Mouse (Mus musculus): ENCODE data around the gene Gm28308.

The Gm28308 gene

DNA sequence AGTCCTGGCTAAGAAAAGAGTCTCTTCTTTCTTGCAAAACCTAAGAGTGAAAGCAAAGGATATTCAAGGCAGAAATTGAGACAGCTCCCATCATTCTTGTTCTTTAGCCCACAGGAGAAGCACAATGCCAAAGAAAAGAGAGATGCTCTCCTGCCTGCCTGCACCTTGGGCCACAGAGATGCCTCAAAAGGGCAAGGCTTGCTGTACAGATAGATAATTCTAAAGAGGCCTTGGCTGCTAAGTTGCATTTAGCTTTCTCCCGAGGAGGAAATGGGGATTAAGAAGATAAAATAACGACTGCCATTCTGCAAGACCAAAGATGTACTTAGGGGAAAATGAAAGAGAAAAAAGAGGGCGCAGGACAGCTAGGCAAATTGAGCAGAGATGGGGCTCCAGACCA, 33.8 kb upstream of the Gm28308 start:
- peak; percentile 25 for DNase-seq (ENCODE audit: low read depth, low spot score)

DNA sequence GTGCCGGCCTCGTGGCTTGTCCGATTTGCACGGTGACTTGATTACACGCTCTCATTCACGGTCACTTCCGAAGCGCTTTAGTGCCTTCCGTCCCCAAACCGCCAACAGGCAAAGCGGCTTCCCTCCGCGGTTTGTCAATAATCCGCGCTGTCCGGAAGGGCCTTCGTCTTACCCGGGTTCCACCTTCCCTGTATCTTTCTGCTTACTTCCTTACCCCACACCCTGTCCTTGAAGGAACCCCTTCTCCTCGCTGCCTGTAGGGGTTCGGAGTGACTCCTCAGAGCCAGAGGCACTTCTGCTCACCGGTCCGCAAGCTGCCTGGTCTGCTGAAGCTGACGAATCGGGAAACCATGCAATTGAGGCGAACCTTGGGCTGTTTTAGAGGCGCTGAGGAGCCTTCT, 33.3 kb upstream of the Gm28308 start:
- DNase-seq (ENCODE audit: low read depth, low spot score): peak; percentile 64

DNA sequence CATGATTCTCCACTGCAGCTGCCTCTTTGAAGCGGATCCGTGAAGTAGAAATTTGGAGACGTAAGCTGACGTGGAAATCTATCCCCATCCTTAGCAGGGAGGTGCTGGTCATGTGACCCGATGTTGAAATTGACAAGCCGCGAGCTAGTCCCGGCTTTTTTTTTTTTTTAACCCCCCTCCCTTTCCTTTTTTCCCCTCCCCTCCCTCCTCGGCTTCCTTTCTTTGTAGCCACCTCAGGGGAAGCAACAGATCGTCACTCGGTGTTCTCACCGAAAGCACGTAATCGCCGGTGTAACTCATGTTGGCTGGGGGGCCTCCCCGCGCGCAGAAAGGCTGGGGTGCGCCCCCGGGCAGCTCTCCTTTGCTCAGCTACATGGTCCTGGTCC, 32.6 kb upstream of the Gm28308 start, which contains the start of gene Hoxa11:
TSS of gene Hoxa11 (minus strand) at position 54 of the 386 bp plus-strand sequence.
- peak; percentile 69 for DNase-seq (ENCODE audit: low read depth, low spot score)

DNA sequence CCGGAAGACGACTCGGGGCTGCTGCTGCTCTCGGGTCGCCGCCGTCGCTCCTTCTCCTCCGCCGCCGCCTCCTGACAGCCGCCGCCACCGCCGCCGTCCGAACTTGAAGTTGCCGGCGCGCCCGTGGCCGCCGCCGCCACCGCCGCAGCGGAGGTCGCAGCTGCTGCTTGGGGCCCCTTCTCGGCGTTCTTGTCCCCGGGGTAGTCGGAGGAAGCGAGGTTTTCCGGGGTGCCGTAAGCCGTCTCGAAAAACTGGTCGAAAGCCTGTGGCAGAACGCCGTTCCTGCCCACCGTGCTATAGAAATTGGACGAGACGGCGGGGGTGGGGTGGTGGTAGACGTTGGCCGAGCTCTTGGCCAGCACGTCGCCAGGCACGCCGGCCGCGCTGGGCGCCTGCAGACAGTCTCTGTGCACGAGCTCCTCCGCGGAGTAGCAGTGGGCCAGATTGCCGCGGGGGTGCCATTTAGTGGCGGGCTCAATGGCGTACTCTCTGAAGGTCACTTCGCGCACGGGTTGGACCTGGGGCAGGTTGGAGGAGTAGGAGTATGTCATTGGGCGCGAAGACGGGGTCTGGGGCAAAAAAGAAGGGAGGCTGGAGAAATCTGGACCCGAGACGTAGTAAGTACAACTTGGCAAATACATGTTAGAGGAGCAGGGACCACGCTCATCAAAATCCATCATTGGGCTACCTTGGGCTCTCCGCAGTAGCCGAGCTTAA, 32.1 kb upstream of the Gm28308 start:
- no peak for DNase-seq (ENCODE audit: low read depth, low spot score)

DNA sequence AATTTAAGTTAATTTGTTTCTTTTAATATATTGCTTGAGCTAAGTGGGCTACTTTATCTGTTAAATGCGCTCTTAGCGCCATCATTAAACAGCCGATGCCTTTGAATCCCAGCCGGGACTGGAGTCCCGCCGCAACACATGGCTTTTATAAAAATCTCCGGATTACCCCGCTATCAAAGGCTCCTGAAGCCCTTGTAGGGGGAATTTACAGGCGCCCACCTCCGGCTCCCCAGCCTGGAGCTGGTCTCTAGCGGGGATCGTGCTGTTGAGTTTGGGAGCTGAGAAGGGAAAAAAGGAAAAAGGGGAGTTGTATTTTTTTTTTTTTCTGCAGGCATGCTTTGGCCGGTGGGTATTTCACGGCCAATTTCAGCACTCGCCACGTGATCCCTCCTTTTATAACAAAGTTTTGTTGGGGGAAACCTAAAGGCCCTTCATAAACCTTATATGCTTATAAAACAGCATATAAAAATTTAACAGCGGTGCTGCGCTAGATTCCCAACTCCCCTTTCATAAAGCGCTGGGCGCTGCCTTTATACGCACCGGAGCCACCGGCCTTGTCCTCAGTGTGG, 31.4 kb upstream of the Gm28308 start:
- DNase-seq (ENCODE audit: low read depth, low spot score): peak; percentile 34

DNA sequence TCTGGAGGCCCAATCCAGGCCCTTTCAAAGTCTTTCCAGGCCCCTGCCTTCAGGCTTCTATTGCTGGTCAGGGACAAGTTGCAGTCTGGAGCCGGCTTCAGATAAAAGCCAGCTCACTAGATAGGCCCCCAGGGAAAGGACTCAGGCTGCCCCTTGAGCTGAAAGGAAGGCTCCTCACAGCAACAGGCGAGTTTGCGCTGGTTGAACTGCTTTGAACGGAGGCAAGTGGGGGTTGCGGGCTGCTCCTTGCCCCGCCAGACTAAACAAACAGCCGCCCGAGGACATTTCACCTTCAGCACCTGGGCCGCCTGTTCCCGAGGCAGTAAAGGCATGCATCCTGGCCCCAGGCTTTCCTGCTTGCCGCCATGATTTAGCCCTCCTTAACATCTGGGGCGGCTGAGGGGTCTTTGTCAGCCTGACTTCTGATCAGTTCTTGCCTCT, 30.6 kb upstream of the Gm28308 start:
- DNase-seq (ENCODE audit: low read depth, low spot score): peak; percentile 71

DNA sequence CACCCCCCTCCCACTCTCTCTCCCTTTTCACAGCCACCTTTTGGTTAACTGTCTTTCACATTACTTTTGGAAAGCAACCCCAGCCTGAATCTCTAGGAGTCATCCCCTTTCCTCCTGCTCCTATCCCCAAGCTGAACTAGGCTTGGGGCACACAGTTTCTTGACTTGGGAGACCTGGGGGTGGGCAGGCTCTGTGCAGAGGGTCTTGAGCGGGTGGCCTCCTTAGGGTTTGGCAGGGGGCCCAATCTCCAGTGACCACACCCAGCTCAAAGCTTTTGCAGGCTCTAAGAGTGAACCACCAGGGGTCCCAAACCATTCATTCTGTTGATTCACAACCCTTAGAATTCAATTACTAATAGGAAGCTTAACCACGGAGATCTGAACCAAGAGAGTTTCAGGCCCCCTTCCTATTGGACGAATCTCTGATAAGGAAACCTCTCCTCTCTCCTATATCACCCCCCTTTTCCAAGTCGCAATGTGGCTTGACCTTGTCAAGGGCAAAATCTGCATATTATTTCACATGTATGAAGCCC, 29.7 kb upstream of the Gm28308 start:
- peak; percentile 73 for DNase-seq (ENCODE audit: low read depth, low spot score)

DNA sequence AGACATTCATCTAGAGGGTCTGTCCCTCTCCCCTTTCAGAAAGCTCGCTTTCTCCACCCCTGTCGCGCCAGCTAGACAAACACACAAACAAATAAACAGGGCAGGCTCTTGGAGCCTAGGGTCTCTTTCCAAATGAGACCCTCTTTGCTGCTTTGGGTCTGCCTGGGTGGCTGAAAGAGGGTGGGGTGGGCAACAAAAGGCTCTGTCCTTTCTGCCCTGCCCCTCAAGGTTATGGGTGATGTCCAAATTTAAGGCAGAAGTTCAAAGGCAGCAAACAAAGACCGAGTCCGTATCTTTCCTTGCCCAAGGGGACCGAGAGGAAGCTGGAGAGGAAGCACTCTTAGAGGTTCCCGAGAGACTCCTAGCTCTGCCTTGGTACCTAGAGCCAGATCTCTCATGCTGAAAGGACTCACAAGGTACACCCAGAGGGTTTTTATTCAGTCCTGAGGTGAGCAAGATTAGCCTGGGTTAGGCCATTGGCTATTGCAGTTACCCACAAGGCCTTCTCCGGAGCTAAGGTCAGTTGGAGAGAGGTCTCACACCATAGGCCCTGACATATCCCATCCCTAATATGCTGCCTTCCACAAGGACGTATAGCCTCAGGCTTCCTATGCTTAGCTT, 28.0 kb upstream of the Gm28308 start:
- no peak for DNase-seq (ENCODE audit: low read depth, low spot score)

DNA sequence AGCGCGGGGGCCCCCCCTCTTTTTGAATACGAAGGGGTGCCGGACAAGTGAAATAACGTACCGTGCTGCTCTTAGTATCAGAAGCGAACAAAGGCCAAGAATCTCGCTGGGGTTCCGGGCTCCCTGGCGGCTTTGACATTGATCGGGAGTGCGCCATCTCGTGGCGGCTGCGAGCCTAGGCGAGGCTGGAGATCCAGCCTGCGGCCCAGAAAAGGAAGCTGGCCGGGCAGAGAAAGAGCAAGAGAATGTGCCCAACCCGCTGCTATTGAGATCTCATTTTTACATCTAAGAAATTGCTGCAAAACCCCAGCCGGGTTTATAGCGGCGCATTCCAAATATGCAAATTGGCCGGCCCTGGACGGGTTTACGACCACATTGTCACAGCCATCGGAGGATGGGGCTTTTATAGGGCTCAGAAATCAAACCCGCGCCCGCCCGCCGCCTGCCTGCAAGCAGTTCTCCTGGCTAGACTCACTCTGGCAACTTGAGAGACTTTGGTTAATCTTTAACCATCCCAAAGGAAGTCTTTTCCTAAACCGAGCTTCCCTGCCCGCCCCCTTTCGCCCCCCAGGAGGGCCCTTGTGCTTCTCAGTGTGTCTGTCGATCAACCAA, 27.4 kb upstream of the Gm28308 start, which contains the start of gene Hoxa10:
TSS of gene Hoxa10 (minus strand) at position 466 of the 612 bp plus-strand sequence.
- DNase-seq (ENCODE audit: low read depth, low spot score): peak; percentile 90

DNA sequence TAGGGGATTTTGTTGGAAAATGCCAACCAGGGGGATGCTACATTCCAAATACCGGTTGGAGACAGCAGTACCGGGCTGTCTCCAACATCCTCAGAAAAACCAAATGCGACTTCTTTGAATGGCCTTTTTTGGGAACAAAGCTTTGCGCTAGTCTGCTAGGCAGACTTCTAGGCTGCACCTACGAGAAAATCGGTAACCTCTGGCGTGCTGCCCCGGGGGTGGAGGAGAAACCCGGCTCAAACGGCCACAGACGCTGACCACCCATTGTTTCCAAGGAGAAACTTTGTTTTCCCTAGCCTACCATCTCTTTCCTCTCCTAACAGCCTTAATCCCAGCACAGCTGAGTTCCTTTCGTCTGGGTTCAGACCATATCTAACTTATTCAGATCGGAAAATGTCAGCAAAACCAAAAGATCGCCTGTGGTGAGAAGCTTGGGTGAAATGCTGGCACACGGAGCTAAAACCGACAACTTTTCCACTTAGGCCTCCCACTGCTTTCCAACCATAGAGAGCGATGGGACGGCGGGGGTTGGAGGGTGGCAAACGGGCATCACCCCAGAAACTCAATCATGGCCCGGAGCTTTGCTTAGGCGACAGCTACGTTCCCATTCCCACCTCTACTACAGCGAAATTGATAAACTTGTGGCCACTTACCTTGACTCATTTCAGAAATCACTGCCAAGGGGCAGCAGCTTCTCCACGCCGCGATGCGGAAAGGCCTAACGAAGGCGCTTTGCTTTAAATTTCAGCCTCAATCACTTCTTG, 26.7 kb upstream of the Gm28308 start:
- DNase-seq (ENCODE audit: low read depth, low spot score): no peak

DNA sequence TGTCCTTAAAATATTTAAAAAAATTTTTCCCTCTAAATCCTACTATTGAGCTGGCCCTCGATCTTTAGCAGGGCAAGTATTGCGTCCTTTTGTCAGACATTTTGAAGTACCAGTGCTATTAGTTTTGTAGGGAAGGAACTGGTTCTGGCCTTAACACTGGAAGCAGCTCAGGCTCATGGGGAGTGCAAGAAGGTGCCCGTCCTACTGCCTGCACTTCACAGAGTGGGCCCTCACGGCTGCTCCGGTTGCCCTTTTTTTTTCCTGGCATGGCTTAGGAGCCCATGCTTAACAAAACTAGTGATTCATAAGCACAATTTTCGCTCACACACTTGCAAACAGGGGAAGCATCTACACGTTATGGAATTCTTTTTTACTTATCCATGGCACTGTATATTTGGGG, 25.8 kb upstream of the Gm28308 start:
- no peak for DNase-seq (ENCODE audit: low read depth, low spot score)

DNA sequence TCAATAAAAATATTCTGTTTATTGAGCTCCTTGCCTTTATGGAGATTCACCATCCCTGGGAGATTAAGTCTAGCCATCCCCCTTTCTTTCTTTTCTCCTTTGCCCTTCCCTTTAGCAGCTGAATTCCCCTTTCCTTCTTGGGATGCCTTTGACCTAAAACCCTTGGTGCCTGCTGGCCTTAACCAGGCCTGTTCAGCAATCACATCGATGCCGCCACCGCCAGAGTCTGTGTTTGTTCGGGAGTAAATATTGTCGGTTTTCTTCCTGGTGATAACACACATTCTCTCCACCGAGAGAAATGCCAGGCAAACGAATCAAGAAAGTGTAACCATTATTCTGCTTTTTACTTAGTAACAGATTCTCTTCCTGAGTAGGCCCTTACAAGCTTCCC, 25.0 kb upstream of the Gm28308 start:
- no peak for DNase-seq (ENCODE audit: low read depth, low spot score)

DNA sequence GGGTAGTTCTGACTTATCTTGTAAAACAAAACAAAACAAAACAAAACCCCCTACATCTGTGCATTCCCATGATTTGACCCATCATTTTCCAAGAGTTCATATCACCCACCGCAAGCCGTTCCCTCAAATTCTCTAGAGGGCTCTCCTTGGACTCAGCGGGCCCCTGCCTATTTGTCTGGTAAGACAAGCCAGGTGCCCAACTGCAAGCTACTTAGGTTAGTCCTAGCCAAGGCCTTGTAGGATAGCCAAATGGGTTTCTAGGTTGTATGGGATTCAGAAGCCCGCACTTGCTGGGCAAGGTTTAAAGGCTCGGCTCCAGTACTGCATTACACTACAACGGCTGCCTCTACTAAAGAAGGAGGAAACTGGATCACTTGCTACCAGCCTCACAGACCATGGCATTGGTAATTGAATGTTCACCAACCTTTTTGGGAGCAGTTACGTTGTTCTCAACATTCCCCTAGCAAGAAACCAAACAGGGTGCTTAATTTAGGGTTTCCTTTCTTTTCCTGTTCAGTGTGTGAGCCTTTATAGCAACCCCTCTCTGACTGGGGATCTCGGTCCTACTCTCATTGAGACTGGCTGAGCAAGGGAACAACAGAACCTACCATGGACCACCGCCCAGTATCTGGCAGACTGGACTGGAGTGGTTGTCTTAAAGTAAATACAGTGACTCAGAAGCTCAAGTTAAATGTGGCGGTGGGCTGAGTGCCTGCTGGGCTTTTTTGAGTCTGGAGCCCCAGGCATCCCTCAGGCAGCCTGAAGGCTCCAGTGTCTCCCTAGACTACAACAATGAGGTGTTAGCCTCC, 24.4 kb upstream of the Gm28308 start:
- DNase-seq (ENCODE audit: low read depth, low spot score): no peak

DNA sequence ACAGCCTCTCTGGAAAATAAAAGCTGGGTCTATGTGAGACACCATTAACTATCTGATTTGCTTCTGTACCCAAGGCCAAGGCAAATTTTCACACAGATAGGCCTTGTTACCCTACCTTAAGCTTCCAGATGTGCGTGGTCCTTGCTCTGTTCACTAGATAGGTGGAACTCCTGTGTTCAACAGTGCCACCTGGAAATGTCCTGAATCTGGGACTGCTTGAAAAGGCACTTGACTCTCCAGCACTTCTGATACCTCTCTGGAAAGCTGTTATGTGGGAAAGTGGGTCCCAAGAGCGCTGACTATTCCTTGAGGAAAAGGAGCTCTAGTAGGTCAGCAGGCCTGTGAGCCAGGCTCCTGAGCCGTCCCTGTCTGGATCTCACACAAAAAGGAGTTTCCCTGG, 23.7 kb upstream of the Gm28308 start:
- no peak for DNase-seq (ENCODE audit: low read depth, low spot score)

DNA sequence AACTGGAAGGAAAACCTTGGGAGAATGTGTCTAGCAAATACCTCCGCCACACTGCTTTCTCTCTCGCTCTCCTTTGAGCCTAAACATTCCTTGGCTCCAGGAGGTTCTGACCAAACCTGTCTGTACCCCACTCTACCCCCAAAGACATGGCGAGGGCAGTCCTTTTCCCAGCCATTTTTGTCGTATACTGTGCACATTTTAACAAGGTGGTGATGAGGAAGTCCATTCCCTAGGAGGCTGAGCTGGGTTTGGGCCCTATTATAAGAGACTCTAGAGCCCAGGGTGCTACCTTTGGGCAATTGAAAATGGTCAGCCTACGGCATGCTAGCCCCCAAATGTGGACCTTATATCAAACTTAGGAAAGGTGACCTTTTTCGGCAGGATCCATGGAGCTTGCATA, 22.7 kb upstream of the Gm28308 start:
- no peak for DNase-seq (ENCODE audit: low read depth, low spot score)

DNA sequence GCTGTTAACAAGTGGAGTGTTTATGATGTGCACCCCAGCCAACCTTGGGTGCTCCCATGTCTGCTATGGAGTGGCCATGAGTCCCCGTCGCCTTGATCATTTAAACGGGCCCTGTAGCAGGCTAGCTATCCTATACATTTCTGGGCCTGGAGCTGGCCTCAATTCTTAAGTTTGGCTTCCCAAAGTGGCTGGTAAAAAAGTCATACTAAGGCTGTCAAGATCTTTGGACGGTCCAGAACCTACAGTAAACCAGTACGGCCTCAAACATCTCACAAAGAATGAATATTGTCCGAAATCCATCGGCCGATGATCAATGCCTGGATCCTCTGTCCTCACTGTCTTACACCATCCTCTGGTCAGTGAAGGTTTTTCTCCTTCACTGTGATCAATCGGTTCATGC, 22.1 kb upstream of the Gm28308 start:
- DNase-seq (ENCODE audit: low read depth, low spot score): no peak

DNA sequence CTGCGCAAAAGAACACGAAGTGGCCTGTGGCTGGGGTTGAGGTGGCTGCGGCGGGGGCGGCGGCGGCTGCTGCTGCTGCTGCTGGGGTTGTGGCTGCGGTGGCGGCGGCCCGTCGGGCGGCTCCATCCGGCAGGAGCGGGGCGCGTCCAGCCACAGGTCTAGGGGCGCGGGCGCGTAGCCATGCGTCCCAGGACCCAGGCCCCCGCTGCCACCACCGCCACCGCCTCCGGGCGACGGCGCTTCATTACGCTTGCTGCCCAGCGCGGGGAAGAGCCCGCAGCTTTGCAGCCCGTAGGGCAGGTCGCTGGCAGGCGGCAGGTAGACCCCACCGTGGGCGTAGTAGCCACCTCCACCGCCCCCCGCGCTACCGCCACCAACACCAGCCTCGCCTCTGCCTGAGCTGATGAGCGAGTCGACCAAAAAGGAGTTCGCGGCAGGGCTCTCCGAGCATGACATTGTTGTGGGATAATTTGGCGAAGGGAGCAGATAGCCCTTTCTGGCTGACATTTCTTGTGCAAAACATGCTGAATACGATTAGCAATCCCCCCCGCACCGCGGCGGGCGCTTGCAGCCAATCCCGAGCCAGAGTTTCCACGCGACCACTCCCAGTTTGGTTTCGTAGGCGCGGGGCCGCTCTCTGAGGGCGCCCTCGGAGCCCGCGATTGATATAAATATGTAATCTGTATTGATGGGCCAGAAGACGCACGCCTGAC, 21.4 kb upstream of the Gm28308 start:
- DNase-seq (ENCODE audit: low read depth, low spot score): peak; percentile 44

DNA sequence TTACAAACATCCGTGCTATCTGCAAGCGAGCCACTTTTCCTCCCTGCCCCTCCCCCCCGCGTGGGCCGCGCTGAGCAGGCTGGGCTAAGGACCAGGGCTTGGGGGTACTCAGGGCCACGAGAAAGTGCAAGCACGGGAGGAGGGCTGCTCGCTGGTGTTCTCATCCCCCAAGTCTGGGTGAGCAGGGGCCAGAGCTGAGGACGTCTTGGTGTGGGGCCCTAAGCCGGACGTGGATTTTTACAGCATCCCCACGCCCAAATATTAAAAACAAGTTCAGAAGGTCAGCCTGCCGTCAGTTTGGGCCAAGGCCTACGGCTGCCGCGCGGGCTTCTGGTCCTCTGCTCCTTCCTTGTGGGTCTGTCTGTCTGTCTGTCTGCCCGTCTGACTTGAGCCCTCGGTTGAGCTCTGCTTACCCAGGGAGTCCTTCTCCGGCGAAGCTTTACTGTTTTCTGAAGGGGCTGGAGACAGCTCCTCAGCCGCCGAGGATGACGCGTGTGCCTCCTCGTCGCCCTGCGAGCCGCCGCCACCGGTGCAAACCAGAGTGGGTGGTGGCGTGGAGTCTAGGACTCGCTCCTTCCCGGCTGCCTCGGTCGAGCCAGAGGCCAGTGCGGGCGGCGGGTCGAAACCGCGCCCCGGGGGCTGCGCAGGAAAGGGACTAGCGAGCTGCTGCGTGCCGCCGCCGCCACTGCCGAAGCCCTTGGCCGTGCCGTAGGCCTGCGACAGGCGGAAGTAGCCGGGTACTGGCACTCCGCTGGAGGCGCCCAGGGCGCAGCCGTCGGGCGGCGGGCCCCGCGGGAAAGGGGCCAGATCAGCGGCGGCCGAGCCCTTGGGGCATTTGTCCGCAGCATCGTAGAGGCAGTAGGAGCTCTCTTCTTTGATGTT, 20.6 kb upstream of the Gm28308 start:
- DNase-seq (ENCODE audit: low read depth, low spot score): peak; percentile 64

DNA sequence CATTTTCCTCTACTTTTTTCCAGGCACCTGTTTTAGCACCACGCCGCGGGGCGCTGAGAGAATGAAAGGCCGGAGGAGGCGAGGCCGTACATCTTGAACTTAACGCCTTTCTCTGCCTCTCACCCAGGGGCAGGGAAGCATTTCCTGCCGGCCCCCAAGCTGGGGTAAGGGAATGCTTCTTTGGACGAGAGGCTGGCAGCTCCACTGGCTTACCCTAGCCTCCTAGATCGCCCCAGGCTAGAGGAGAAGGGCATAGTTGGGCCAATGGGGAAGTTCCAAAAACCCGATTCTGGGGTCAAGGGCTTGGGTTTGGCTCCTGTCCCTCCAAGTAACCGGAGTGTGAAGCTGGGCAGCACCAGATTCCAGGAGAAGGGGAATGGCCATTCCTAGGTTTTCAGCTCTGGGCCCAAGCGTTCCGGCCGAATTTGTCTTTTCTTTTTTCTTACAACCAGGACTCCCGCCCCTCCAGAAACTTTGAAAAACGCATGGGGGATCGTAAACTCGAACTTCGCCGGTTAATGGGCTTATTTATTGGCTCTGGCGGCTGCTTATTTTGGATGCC, 19.9 kb upstream of the Gm28308 start:
- peak; percentile 81 for DNase-seq (ENCODE audit: low read depth, low spot score)

All from ES-CJ7 (cell line).